Mouse (Mus musculus): ENCODE measurements around the gene Plekha6.

Gene Plekha6

DNA sequence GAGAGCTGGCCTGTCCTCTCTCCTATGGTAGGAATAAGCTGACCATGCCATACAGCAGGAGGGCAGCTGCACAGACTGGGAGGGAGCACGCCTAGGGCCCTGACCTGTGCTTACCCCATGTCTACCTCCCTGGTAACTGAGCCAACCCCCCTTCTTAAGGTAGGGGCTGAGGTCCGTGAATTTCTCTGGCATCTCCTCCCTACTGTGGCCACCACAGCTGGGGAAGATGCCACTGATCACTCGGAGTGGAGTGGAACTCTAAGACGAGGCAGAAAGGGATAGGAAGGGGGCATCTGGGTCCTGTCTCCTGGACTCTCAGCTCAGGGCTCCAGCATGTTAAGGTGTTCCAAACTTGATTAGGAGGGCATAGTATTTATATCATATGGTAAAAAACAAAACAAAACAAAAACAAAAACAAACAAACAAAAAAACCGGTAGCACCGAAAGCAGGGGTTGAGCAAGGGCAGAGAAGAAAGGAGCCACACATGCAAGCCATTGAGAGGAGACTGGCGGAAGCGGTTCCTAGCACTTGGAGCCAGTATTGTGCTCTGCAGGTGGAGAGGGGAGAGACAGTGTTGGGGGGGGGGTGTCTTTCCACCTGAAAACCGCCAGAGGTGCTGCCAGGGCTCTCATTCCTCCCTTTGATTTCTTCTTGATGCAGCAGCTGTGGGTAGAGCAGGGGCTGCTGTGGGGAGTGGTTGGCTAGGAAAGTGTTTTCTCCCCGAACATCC lies 89.0 kb downstream of the Plekha6 start:
- in situ Hi-C loops (cut with MboI; ENCODE audit: low pct_unique_long_range_greater_than_20kb in 1 of 2, low sequenced_read_pairs in 2 of 2, unreplicated experiment in 1 of 2): no loop called here

- in situ Hi-C loops (cut with MboI; ENCODE audit: low pct_unique_long_range_greater_than_20kb in 1 of 2, low sequenced_read_pairs in 2 of 2, unreplicated experiment in 1 of 2): no loop called here
Observed at GRCm38 (mm10) chr1:133253532-133253866, 89.5 kb downstream of the Plekha6 start.

DNA sequence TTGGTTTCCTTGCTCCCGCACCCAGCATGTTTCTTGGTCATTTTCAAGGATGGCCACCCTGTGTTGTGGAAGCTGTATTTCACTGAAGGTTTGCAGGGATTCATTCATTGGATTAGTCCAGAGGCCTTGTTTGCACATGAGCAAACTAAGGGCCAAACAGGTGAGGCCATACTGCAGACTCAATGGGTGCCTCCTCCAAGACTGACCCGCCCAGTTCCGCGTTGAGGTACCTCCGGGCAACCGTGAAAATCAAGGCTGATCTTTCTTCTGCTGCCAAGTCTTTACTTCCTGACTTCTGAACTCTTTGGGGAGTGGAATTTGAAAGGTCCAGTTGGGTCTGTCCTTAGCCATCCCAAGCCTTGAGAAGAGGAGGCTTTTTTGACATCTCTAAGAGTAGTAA lies 90.2 kb downstream of the Plekha6 start:
- in situ Hi-C loops (cut with MboI; ENCODE audit: low pct_unique_long_range_greater_than_20kb in 1 of 2, low sequenced_read_pairs in 2 of 2, unreplicated experiment in 1 of 2): no loop called here

GRCm38 (mm10) chr1:133254856-133255764 lies 91.1 kb downstream of the Plekha6 start:
- in situ Hi-C loops (cut with MboI; ENCODE audit: low pct_unique_long_range_greater_than_20kb in 1 of 2, low sequenced_read_pairs in 2 of 2, unreplicated experiment in 1 of 2): no loop called here

DNA sequence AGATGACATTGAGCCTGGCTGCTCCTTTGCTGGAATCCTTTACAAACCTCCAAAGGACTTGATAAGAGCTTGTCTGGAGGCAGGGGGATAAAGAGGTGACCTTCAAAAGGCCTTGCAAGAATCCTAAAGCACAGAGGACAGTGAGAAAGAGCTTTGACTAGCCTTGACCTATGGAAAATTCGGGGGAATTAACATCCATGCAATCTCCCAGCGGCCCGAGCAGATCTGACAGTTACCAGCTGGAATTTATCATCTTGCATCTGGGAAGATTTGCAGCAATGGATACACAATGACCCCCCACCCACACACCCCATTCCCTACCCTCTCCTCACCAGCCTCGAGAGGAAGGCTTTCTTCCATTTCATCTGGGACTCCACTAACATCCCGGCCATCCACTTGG lies 91.8 kb downstream of the Plekha6 start:
- in situ Hi-C loops (cut with MboI; ENCODE audit: low pct_unique_long_range_greater_than_20kb in 1 of 2, low sequenced_read_pairs in 2 of 2, unreplicated experiment in 1 of 2): no loop called here

GRCm38 (mm10) chr1:133256347-133256746 lies 92.3 kb downstream of the Plekha6 start:
- in situ Hi-C loops (cut with MboI; ENCODE audit: low pct_unique_long_range_greater_than_20kb in 1 of 2, low sequenced_read_pairs in 2 of 2, unreplicated experiment in 1 of 2): no loop called here

GRCm38 (mm10) chr1:133258694-133259093 lies 94.7 kb downstream of the Plekha6 start:
- in situ Hi-C loops (cut with MboI; ENCODE audit: low pct_unique_long_range_greater_than_20kb in 1 of 2, low sequenced_read_pairs in 2 of 2, unreplicated experiment in 1 of 2): no loop called here

- in situ Hi-C loops (cut with MboI; ENCODE audit: low pct_unique_long_range_greater_than_20kb in 1 of 2, low sequenced_read_pairs in 2 of 2, unreplicated experiment in 1 of 2): no loop called here
Observed at GRCm38 (mm10) chr1:133262628-133263027, 98.6 kb downstream of the Plekha6 start.

DNA sequence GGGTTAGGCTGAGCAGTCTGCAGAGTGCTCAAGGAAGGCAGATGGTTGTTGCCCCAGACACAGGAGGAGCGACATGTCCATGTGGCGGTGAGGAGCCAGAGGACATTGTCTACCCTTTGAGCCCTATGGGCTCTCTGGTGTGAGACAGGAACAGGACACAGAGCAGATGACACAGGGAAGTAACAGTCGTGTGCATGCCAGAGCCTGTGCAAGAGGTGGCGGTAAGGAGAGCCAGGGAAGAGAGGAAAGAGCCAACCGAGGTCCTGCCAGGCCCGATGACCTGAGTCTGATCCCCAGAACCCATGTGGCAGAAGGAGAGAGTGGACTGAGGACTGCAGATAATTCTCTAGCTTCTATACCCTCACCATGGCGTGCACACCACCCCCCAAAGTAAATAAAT lies 99.1 kb downstream of the Plekha6 start:
- in situ Hi-C loops (cut with MboI; ENCODE audit: low pct_unique_long_range_greater_than_20kb in 1 of 2, low sequenced_read_pairs in 2 of 2, unreplicated experiment in 1 of 2): no loop called here

DNA sequence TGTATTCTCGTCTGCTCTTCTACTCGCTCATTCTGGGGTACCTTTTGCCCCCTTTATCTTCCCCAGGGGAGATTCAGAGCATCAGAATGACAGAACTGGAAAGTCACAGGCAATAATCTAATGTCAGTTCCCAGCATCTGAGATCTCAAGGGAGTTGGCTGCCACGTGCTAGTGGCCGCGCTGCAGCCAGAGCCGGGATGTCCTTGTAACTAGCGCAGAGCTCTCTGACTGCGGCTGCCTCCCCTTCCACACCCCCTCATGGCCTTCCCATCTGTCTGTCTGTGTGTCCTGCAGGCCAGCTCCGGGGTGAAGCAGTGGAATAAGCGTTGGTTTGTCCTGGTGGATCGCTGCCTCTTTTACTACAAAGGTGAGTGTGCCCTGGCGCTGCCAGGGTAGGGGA lies 100.4 kb downstream of the Plekha6 start:
- in situ Hi-C loops (cut with MboI; ENCODE audit: low pct_unique_long_range_greater_than_20kb in 1 of 2, low sequenced_read_pairs in 2 of 2, unreplicated experiment in 1 of 2): no loop called here

- in situ Hi-C loops (cut with MboI; ENCODE audit: low pct_unique_long_range_greater_than_20kb in 1 of 2, low sequenced_read_pairs in 2 of 2, unreplicated experiment in 1 of 2): no loop called here
Observed at GRCm38 (mm10) chr1:133265114-133265766, 101.2 kb downstream of the Plekha6 start.

DNA sequence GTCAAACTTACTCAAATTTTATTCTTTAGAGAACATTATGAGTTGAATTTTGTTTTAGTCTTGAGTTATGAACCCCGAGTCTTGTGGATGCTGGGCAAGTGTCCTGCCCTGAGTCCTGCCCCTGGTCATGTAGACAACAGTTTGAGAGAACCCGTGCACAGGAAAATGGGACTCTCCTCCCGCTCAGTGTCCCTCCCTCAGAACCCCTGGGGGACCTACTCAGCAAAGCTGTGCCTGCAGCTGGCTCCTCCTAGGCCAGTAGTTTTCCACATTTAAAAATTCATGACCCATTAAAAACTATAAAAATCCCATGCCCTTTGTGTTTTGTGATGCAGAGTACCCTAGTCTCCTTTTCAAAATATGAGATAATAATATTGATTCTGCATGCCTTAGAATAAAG lies 103.1 kb downstream of the Plekha6 start:
- in situ Hi-C loops (cut with MboI; ENCODE audit: low pct_unique_long_range_greater_than_20kb in 1 of 2, low sequenced_read_pairs in 2 of 2, unreplicated experiment in 1 of 2): no loop called here

- in situ Hi-C loops (cut with MboI; ENCODE audit: low pct_unique_long_range_greater_than_20kb in 1 of 2, low sequenced_read_pairs in 2 of 2, unreplicated experiment in 1 of 2): no loop called here
Observed at GRCm38 (mm10) chr1:133267813-133268492, 103.9 kb downstream of the Plekha6 start.

GRCm38 (mm10) chr1:133268503-133268902 lies 104.5 kb downstream of the Plekha6 start:
- in situ Hi-C loops (cut with MboI; ENCODE audit: low pct_unique_long_range_greater_than_20kb in 1 of 2, low sequenced_read_pairs in 2 of 2, unreplicated experiment in 1 of 2): no loop called here

DNA sequence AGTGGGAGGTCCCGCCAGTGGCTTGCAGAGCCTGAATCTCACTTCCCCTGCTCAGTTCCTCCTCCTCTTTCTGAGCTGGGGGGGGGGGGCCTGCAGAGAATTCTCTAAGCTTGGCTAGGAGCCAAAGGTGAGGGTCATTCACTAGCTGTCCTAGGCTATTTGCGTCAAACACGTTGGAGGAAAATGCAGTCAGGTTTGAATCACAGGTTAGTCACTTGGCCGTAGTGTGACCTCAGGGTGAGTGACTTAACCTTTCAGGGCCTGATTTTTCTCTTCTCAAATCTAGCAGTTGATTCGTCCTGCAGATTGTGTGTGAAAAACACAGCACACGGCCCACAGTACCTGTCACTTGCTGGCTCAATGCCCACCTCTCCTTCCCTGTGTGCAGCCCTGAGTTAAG lies 106.3 kb downstream of the Plekha6 start:
- in situ Hi-C loops (cut with MboI; ENCODE audit: low pct_unique_long_range_greater_than_20kb in 1 of 2, low sequenced_read_pairs in 2 of 2, unreplicated experiment in 1 of 2): no loop called here

GRCm38 (mm10) chr1:133274163-133274562 lies 110.2 kb downstream of the Plekha6 start:
- in situ Hi-C loops (cut with MboI; ENCODE audit: low pct_unique_long_range_greater_than_20kb in 1 of 2, low sequenced_read_pairs in 2 of 2, unreplicated experiment in 1 of 2): no loop called here

- in situ Hi-C loops (cut with MboI; ENCODE audit: low pct_unique_long_range_greater_than_20kb in 1 of 2, low sequenced_read_pairs in 2 of 2, unreplicated experiment in 1 of 2): no loop called here
Observed at GRCm38 (mm10) chr1:133276983-133277382, 113.0 kb downstream of the Plekha6 start.

- in situ Hi-C loops (cut with MboI; ENCODE audit: low pct_unique_long_range_greater_than_20kb in 1 of 2, low sequenced_read_pairs in 2 of 2, unreplicated experiment in 1 of 2): no loop called here
Observed at GRCm38 (mm10) chr1:133278539-133278938, 114.5 kb downstream of the Plekha6 start.
